Mouse (Mus musculus) liver, embryonic 11.5 days (tissue): ENCODE data around the gene Auts2. TPM values are rescaled to one million over a fixed set of nuclear protein-coding genes. Genes with fewer than 3 reads are reported as not detected.
A peak's percentile ranks its signal among the peaks of the same experiment; 100 is the strongest.

ENCODE experiments used
- ATAC-seq: fragments of 200-750 bp; cut with Nextera tagmentation; replicated peaks from 2 replicates; pipeline ENCODE4 v1.8.0; 2017; ENCODE audit warnings: moderate number of reproducible peaks, mild to moderate bottlenecking, moderate TSS enrichment, moderate library complexity; ENCODE audit not compliant: low FRiP score
- DNase-seq: peaks from one replicate; pipeline ENCODE4 v3.0.0-alpha.2; 2017; ENCODE audit warnings: low spot score
- H3K27ac ChIP-seq: fragments of 300-500 bp; sonication (generic); 2 replicates; pipeline ENCODE4 v1.5.1; 2014; ENCODE audit warnings: mild to moderate bottlenecking, low read depth, low read length, control low read depth
- H3K27me3 ChIP-seq: fragments of 300-500 bp; sonication (generic); replicated peaks from 2 replicates; pipeline ENCODE4 v1.6.1; 2014; ENCODE audit warnings: low read length, mixed read lengths; ENCODE audit not compliant: control insufficient read depth, insufficient read depth
- H3K36me3 ChIP-seq: fragments of 300-500 bp; sonication (generic); 2 replicates; pipeline ENCODE4 v1.6.1; 2014; ENCODE audit warnings: mild to moderate bottlenecking, low read length, moderate library complexity, mixed read lengths; ENCODE audit not compliant: control insufficient read depth, insufficient read depth
- H3K4me1 ChIP-seq: fragments of 300-500 bp; sonication (generic); replicated peaks from 2 replicates; pipeline ENCODE4 v1.6.1; 2014; ENCODE audit warnings: low read length, mixed read lengths; ENCODE audit not compliant: control insufficient read depth, insufficient read depth
- H3K4me2 ChIP-seq: fragments of 300-500 bp; sonication (generic); 2 replicates; pipeline ENCODE4 v1.6.1; 2014; ENCODE audit warnings: mild to moderate bottlenecking, control low read depth, moderate library complexity
- H3K4me3 ChIP-seq: fragments of 300-500 bp; sonication (generic); 2 replicates; pipeline ENCODE4 v1.5.1; 2014; ENCODE audit warnings: low read depth, low read length, control low read depth
- H3K9ac ChIP-seq: fragments of 300-500 bp; sonication (generic); 2 replicates; pipeline ENCODE4 v1.6.1; 2014; ENCODE audit warnings: low read depth, low read length, control low read depth
- H3K9me3 ChIP-seq: fragments of 300-500 bp; sonication (generic); 2 replicates; pipeline ENCODE4 v1.6.1; 2016; ENCODE audit warnings: low read length, inconsistent platforms, mixed read lengths; ENCODE audit not compliant: control insufficient read depth
- WGBS: fragments of 180-500 bp; shearing (Covaris S2); extraction: QIAGEN DNeasy Blood & Tissue Kit; methylation state at CpG from one replicate; pipeline ENCODE4 v1.1.7; 2014; 5-methylcytosine and 5-hydroxymethylcytosine counted together
- polyA plus RNA-seq: library from polyadenylated mRNA; unstranded; fragments of >200 nt; fragmentation: Nextera tagmentation; extraction: Ambion mirVana; gene quantifications from 2 replicates; pipeline ENCODE4 v1.2.1, GENCODE M21; 2014

Auts2 gene
- polyA plus RNA-seq, 1 experiment from 2014 or later, result 13.8 TPM

GRCm38 (mm10) chr5:131819251-131819691, 723.9 kb downstream of the Auts2 start:
- ATAC-seq (no peak), DNase-seq (no peak)
- Histone ChIP-seq H3K4me1 (peaks cover 10% of the 10 kb centered on the region; the same call in 1 of the 2 replicates), H3K27me3 (0 out of 2 replicates have a peak, but pooled peaks cover 2% of the 10 kb centered on the region), H3K4me2 (no peak overlapping the region), H3K4me3 (no peak overlapping the region), H3K9me3 (no peaks in the 10 kb centered on the region), H3K27ac (no peak overlapping the region), H3K36me3 (no peaks in the 10 kb centered on the region), H3K9ac (no peak overlapping the region)
- WGBS, result 92% methylated on average over 15 of the region's 15 CpGs

- Histone ChIP-seq H3K27ac (0 out of 2 replicates have a peak overlapping the region, but pooled peaks have one; percentile 4), H3K9me3 (no peaks in the 10 kb centered on the region), H3K4me1 (peaks cover 17% of the 10 kb centered on the region), H3K36me3 (no peaks in the 10 kb centered on the region), H3K4me2 (no peak overlapping the region), H3K9ac (no peak overlapping the region), H3K4me3 (no peak overlapping the region), H3K27me3 (no peaks in the 10 kb centered on the region)
- WGBS, result 35% methylated on average over 3 of the region's 3 CpGs
- DNase-seq (no peak), ATAC-seq (peak; percentile 53; the same call in 1 of the 2 replicates)
Observed at GRCm38 (mm10) chr5:131815498-131815897, 727.6 kb downstream of the Auts2 start.

DNA sequence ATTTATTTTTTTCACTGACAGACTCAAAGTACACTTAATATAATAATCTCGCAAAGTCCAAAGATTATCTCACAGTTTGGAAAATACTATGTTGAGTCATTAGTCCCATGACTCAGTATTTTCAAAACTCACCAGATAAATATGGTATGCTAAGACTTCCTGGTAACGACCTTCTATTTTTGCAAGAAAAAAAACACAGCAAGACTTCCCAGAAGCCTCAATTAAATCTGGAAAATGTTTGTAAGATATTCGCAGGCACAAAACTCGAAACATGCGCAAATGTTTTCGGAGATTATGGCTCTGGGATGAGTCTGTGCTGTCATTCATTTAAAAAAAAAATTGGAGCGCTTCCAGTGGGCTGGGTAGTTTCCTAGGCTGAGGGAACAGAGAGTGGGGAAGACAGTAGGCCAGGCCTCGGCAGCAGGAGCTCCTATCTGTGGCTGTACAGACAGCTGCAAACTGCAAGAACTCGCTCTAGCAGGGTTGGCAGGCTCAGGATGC, 728.6 kb downstream of the Auts2 start:
- Histone ChIP-seq H3K4me3 (no peak overlapping the region), H3K27me3 (no peaks in the 10 kb centered on the region), H3K27ac (peak overlapping the region; percentile 82), H3K36me3 (no peaks in the 10 kb centered on the region), H3K9ac (0 out of 2 replicates have a peak overlapping the region, but pooled peaks have one; percentile 14), H3K4me2 (peak overlapping the region; percentile 33), H3K4me1 (peaks cover 17% of the 10 kb centered on the region), H3K9me3 (no peaks in the 10 kb centered on the region)
- DNase-seq (no peak), ATAC-seq (peak; percentile 79)
- 39% methylated on average over 9 of the region's 9 CpGs for WGBS

DNA sequence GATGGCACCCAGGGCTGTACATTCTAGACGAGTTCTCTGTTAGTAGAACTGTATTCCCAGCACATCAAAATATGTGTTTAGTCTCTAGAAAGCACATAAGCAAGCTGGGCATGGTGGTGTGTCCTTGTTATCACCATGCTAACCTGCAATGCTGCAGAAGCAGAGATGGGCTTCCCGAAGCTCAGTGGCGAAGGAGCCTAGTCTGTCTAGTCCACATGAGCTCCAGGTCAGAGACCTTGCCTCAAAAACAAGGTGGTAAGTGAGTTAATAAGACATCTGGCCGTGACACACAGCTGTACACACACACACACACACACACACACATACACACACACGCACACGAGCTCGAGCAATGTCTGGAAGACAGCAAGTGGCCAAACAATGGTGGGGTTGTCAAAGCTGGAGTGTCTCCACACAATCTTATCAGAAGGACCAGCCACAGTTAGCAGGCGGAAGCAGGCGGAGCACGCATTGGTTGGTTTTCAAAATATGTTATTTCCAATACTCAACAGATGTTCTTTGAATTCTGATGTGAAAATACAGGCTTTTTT, 729.1 kb downstream of the Auts2 start:
- Histone ChIP-seq H3K4me2 (peak overlapping the region; percentile 0; the same call in 1 of the 2 replicates), H3K36me3 (no peaks in the 10 kb centered on the region), H3K27ac (peak overlapping the region; percentile 67; the same call in 1 of the 2 replicates), H3K9ac (no peak overlapping the region), H3K27me3 (no peaks in the 10 kb centered on the region), H3K4me3 (no peak overlapping the region), H3K4me1 (peaks cover 17% of the 10 kb centered on the region), H3K9me3 (no peaks in the 10 kb centered on the region)
- ATAC-seq (peak; percentile 88), DNase-seq (peak; percentile 47)
- WGBS, result 35% methylated on average over 10 of the region's 10 CpGs

- Histone ChIP-seq H3K9me3 (no peaks in the 10 kb centered on the region), H3K4me1 (peaks cover 17% of the 10 kb centered on the region), H3K27me3 (no peaks in the 10 kb centered on the region), H3K9ac (no peak overlapping the region), H3K4me3 (no peak overlapping the region), H3K27ac (no peak overlapping the region), H3K36me3 (no peaks in the 10 kb centered on the region), H3K4me2 (no peak overlapping the region)
- ATAC-seq (no peak), DNase-seq (no peak)
- 44% methylated on average over 7 of the region's 7 CpGs for WGBS
Observed at GRCm38 (mm10) chr5:131813331-131813781, 729.8 kb downstream of the Auts2 start.

GRCm38 (mm10) chr5:131812483-131813063, 730.6 kb downstream of the Auts2 start:
- H3K27ac ChIP-seq, result no peak overlapping the region
- H3K9ac ChIP-seq, result no peak overlapping the region
- H3K27me3 ChIP-seq, result no peaks in the 10 kb centered on the region
- DNase-seq (no peak), ATAC-seq (no peak)
- H3K36me3 ChIP-seq, result no peaks in the 10 kb centered on the region
- no peaks in the 10 kb centered on the region for H3K9me3 ChIP-seq
- 82% methylated on average over 10 of the region's 10 CpGs for whole genome bisulfite sequencing
- no peak overlapping the region for H3K4me2 ChIP-seq
- no peak overlapping the region for H3K4me3 ChIP-seq
- H3K4me1 ChIP-seq, result peaks cover 17% of the 10 kb centered on the region

GRCm38 (mm10) chr5:131806350-131806749, 736.8 kb downstream of the Auts2 start:
- H3K27ac ChIP-seq, result no peak overlapping the region
- H3K9ac ChIP-seq, result no peak overlapping the region
- no peak overlapping the region for H3K4me2 ChIP-seq
- H3K4me1 ChIP-seq, result no peaks in the 10 kb centered on the region
- WGBS, result 83% methylated on average over 2 of the region's 2 CpGs
- no peaks in the 10 kb centered on the region for H3K9me3 ChIP-seq
- DNase-seq, result no peak
- no peak overlapping the region for H3K4me3 ChIP-seq
- no peaks in the 10 kb centered on the region for H3K36me3 ChIP-seq
- no peaks in the 10 kb centered on the region for H3K27me3 ChIP-seq
- ATAC-seq, result no peak

- Histone ChIP-seq H3K4me1 (no peaks in the 10 kb centered on the region), H3K27ac (no peak overlapping the region), H3K27me3 (no peaks in the 10 kb centered on the region), H3K4me2 (no peak overlapping the region), H3K36me3 (no peaks in the 10 kb centered on the region), H3K4me3 (no peak overlapping the region), H3K9ac (no peak overlapping the region), H3K9me3 (no peaks in the 10 kb centered on the region)
- ATAC-seq (no peak), DNase-seq (no peak)
- 83% methylated on average over 4 of the region's 4 CpGs for WGBS
Observed at GRCm38 (mm10) chr5:131805277-131805676, 737.9 kb downstream of the Auts2 start.

GRCm38 (mm10) chr5:131803609-131804008, 739.5 kb downstream of the Auts2 start:
- H3K4me3 ChIP-seq, result no peak overlapping the region

More at GRCm38 (mm10) chr5:131803609-131804008, 739.5 kb downstream of the Auts2 start:
- Histone ChIP-seq H3K9ac (no peak overlapping the region), H3K36me3 (no peaks in the 10 kb centered on the region), H3K9me3 (no peaks in the 10 kb centered on the region), H3K4me2 (no peak overlapping the region), H3K27ac (no peak overlapping the region), H3K27me3 (no peaks in the 10 kb centered on the region), H3K4me1 (no peaks in the 10 kb centered on the region)
- DNase-seq (no peak), ATAC-seq (no peak)
- WGBS, result 74% methylated on average over 10 of the region's 10 CpGs
